8 mouse cellular contexts compared by ENCODE assay signal in genomic region chr10:62338626-62339025, GRCm38 (mm10). TPM values are rescaled to one million over a fixed set of nuclear protein-coding genes. Genes with fewer than 3 reads are reported as not detected.
DNase-seq lines count a peak whose midpoint lies in the region; ATAC-seq and TF ChIP-seq lines count a peak whose summit lies in the region.

No protein-coding gene starts in this region.

- no peak overlapping the region for H3K9ac ChIP-seq in ES-E14 (ENCODE audit: insufficient read depth, low read depth, low read length, poor library complexity, severe bottlenecking)
- peak overlapping the region; percentile 97 for H3K9ac ChIP-seq in heart, embryonic 13.5 days
- peak overlapping the region; percentile 80 for H3K9ac ChIP-seq in neural tube, embryonic 13.5 days

- DNase-seq in 3T3-L1 (ENCODE audit: low read depth, low spot score) (peak; percentile 11), ES-E14 (ENCODE audit: low read depth, low spot score) (peak; percentile 40)
- DNase-seq in kidney, postnatal 10 days: peak; percentile 48
- no peak for DNase-seq in gastrocnemius, adult 8-10 months (ENCODE audit: low spot score in 2 of 2)
- no peak for DNase-seq in ovary, postnatal 10 days (ENCODE audit: low spot score)

- no peaks in the 10 kb centered on the region for H3K36me3 ChIP-seq in ES-E14 (ENCODE audit: control insufficient read depth, insufficient read depth, low read length, poor library complexity, severe bottlenecking)
- no peaks in the 10 kb centered on the region for H3K36me3 ChIP-seq in heart, embryonic 13.5 days
- H3K36me3 ChIP-seq in neural tube, embryonic 13.5 days: no peaks in the 10 kb centered on the region

- H3K4me3 ChIP-seq in ES-E14 (ENCODE audit: insufficient read depth in 1 of 2, low read depth in 1 of 2, low read length in 2 of 2, poor library complexity in 1 of 2, severe bottlenecking in 1 of 2): peak overlapping the region; percentile 4 to 98
- peak overlapping the region; percentile 96 for H3K4me3 ChIP-seq in heart, embryonic 13.5 days
- H3K4me3 ChIP-seq in neural tube, embryonic 13.5 days: peak overlapping the region; percentile 71

- H3K9me3 ChIP-seq in ES-E14 (ENCODE audit: control insufficient read depth, insufficient read depth, low read depth, low read length): no peaks in the 10 kb centered on the region
- no peaks in the 10 kb centered on the region for H3K9me3 ChIP-seq in heart, embryonic 13.5 days
- no peaks in the 10 kb centered on the region for H3K9me3 ChIP-seq in neural tube, embryonic 13.5 days

- peak overlapping the region; percentile 1; the same call in 1 of the 2 replicates for H3K27ac ChIP-seq in ES-E14 (ENCODE audit: insufficient read depth, low read depth, low read length, poor library complexity, severe bottlenecking)
- H3K27ac ChIP-seq in heart, embryonic 13.5 days (replicated peaks): peak overlapping the region; percentile 98
- no peak overlapping the region for H3K27ac ChIP-seq in neural tube, embryonic 13.5 days (replicated peaks)

- in situ Hi-C loops in ES-E14 (cut with MboI; ENCODE audit: low sequenced_read_pairs in 2 of 2, unreplicated experiment in 2 of 2): no loop called here

- WGBS in heart, embryonic 13.5 days: 19% methylated on average over 5 of the region's 5 CpGs
- 37% methylated on average over 5 of the region's 5 CpGs for WGBS in neural tube, embryonic 13.5 days

- 0 out of 2 replicates have a peak, but pooled peaks have one; percentile 9 for ATAC-seq in heart, embryonic 13.5 days (ENCODE audit: extremely low read depth, insufficient number of reproducible peaks, low FRiP score, low TSS enrichment)
- ATAC-seq in neural tube, embryonic 13.5 days (ENCODE audit: low read depth): no peak
- ATAC-seq in inflammation-experienced regulatory T-cells, adult 6 months: no peak

- H3K27me3 ChIP-seq in heart, embryonic 13.5 days (replicated peaks): no peaks in the 10 kb centered on the region
- no peaks in the 10 kb centered on the region for H3K27me3 ChIP-seq in neural tube, embryonic 13.5 days

- peaks cover 14 to 31% of the 10 kb centered on the region in 2 experiments for H3K4me1 ChIP-seq in ES-E14 (ENCODE audit: control insufficient read depth in 2 of 2, insufficient read depth in 2 of 2, low read length in 2 of 2, poor library complexity in 1 of 2)
- peaks cover 61% of the 10 kb centered on the region for H3K4me1 ChIP-seq in heart, embryonic 13.5 days
- H3K4me1 ChIP-seq in neural tube, embryonic 13.5 days (replicated peaks): peaks cover 57% of the 10 kb centered on the region

- H3K4me2 ChIP-seq in heart, embryonic 13.5 days: peak overlapping the region; percentile 91
- H3K4me2 ChIP-seq in neural tube, embryonic 13.5 days: peak overlapping the region; percentile 75

TF ChIP-seq in ES-E14, 5 proteins besides CTCF, POLR2A, EP300 and RAD21:
- TF ChIP-seq MAFK (IDR thresholded peaks at IDR 0.05; ENCODE audit: insufficient read depth, low read depth, low read length): no peak
- no peak for TF ChIP-seq CHD2 (IDR thresholded peaks at IDR 0.05; ENCODE audit: low read depth, low read length)
- TF ChIP-seq HCFC1 (IDR thresholded peaks at IDR 0.05; ENCODE audit: borderline replicate concordance, insufficient read depth, low read length): no peak
- no peak for TF ChIP-seq ZC3H11A (IDR thresholded peaks at IDR 0.05; ENCODE audit: borderline replicate concordance, low read depth, low read length)
- TF ChIP-seq ZNF384 (IDR thresholded peaks at IDR 0.05; ENCODE audit: low read depth, low read length): no peak

RNA-seq across cellular contexts. Expression of gene Hk1, which starts 41.1 kb away (rescaled TPM):
- total RNA-seq in ES-E14 (2012; rRNA removed): 18.8 and 22.6 TPM in 2 replicates
- 163 and 170 TPM in 2 replicates for polyA plus RNA-seq in heart, embryonic 13.5 days (2015; fragmentation: Nextera tagmentation; extraction: Ambion mirVana)
- 96.0 and 103 TPM in 2 replicates for polyA plus RNA-seq in neural tube, embryonic 13.5 days (2015; fragmentation: Nextera tagmentation; extraction: Ambion mirVana)
- 1 to 10 TPM; 3.3 to 6.0 (median 5.3) TPM for total RNA-seq in gastrocnemius, adult 8-10 months (2022)
- 100 to 1,000 TPM in 1 of 3 experiments, 10 to 100 TPM in 2; 64.3 to 101 (median 74.8) TPM for polyA plus RNA-seq in inflammation-experienced regulatory T-cells, adult 6 months (2017; shearing (Covaris generic))

Comparison
In these comparisons a context has a peak if more than half of its experiments do, and no peak if none do; other contexts are left out.
1. DNase-seq: peak in 3T3-L1 (single experiment), ES-E14 (single experiment) and kidney, postnatal 10 days (single experiment); none in gastrocnemius, adult 8-10 months (0 of 2) and ovary, postnatal 10 days (single experiment).
2. Peak in every context shown above with its lines, with median percentiles within 50 percentile points of each other: H3K4me3 ChIP-seq.